Mouse (Mus musculus): ENCODE measurements around the gene Dph1. TPM values are rescaled to one million over a fixed set of nuclear protein-coding genes. Genes with fewer than 3 reads are reported as not detected.

Gene Dph1
- polyA plus RNA-seq, 1 experiment from 2014 or later, result 23.5 TPM

DNA sequence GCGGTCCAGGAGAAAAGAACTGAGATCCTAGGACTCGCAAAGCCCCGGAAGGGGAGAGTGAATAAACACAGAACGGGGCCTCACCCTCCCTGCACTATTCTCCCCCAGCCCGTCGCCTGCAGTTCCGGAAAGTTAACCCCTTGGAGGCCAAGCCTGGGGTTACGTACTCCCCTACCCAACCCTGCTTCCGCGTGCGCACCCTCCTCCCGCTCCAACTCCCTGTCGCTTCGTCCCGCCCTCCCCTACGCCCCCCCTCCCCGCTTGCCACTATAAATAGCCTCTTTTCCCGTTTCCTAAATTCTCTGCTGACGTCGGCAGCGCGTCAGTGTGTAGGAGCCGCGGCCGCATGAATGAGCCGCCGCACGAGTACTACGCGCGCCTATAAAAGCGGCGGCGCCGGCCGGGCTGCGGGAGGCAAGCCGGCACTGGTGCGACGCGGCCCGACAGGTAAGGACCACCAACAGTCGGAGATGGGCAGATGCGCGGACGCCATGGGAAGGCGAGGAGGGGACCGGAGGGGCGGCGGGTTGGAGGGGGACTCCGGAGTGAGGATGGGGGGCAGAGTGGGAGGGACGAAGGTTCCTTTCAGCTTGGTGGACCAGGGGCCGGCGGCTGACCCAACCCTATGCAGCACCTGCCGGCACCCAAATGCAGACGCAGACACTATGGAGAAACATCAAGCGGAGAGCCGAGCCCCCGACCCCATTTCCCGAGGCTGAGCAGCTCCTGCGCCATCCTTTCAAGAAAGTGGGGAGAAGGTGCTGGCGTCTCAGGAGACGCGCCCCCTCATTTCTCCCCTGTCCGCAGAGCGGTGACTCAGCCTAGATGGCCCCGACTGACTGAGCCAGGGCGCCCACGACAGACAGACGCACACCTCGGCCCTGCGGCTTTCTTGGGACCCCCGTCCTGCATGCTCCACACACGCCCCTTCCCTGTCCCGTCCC is 18.6 kb downstream of the Dph1 start:
- under 1% methylated on average over 75 of the region's 75 CpGs for WGBS
- Histone ChIP-seq H3K36me3 (peaks cover 8% of the 10 kb centered on the region), H3K27ac (ENCODE audit: poor library complexity, severe bottlenecking) (no peak overlapping the region), H3K9ac (peak overlapping the region; percentile 1; the same call in 1 of the 2 replicates), H3K27me3 (replicated peaks) (peaks cover 50% of the 10 kb centered on the region), H3K9me3 (replicated peaks) (no peaks in the 10 kb centered on the region), H3K4me1 (replicated peaks) (peaks cover 55% of the 10 kb centered on the region), H3K4me3 (peak overlapping the region; percentile 61), H3K4me2 (peak overlapping the region; percentile 88)
- ATAC-seq (ENCODE audit: insufficient number of reproducible peaks, low FRiP score), result no peak

DNA sequence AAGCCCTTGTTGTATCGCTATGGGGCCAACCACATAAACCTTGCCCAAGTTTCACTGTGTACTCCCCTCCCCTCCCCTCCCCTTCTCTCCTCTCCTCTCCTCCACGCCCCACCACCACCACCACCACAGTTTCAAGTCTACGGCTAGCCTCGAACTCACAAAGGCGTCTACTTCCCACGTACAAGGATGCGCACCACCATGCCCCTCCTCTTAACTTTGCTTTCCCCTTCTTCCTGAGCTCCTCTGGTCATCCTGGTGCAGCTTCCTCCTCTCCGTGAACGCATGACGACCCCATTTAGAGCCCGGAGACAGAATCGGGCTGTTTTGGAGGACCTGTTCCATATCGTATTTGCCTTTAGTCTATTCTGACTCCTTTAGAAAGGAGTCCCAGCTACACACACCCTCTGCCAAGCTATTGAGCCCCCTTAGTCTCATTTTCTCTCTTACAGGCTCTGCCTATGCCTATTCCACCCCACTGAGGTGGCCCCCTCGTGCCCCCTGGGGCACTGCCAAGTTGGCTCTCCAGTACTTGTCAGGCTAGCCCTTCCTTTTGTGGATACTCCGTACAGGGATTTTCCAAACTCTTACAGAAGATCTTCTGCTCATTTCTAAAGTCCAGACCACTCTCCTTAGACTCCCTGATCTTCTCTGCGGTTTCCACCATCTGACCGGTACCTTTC is 19.7 kb downstream of the Dph1 start:
- Histone ChIP-seq H3K27ac (ENCODE audit: poor library complexity, severe bottlenecking) (no peak overlapping the region), H3K4me1 (replicated peaks) (peaks cover 65% of the 10 kb centered on the region), H3K27me3 (replicated peaks) (peaks cover 60% of the 10 kb centered on the region), H3K4me2 (peak overlapping the region; percentile 88; the same call in 1 of the 2 replicates), H3K4me3 (no peak overlapping the region), H3K9me3 (replicated peaks) (no peaks in the 10 kb centered on the region), H3K36me3 (0 out of 2 replicates have a peak, but pooled peaks cover under 1% of the 10 kb centered on the region), H3K9ac (no peak overlapping the region)
- no peak for ATAC-seq (ENCODE audit: insufficient number of reproducible peaks, low FRiP score)
- WGBS, result 9% methylated on average over 17 of the region's 17 CpGs

DNA sequence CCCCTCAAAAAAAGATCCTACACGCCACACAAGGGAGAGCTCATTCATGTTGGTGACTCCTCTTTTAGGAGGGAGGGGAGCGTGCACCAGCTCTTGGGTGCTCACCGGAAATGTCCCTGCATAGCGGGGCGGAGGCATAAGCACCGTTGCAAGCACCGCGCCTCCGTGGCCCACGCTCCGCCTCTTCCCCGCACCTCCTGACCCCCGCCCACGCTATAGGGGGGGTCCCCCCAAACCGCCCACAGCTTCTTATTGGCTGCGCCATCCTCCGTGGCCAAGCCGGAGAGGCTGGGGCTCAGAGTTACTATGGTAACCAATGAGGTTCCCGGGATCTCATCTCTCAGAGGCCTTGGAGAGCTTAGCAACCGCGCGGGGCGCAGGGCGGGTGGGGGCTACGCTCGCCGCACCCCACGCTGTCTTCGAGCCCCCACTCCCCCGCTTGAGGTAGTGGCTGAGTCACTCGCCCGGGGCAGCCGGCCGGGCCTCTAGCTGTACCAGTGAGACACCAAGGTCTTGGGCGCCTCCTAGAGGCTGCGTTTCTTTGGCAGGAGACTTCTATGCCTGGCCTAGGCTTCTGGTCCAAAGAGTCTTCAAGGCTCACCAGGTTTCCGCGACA is 20.8 kb downstream of the Dph1 start:
- H3K27me3 ChIP-seq (replicated peaks), result peaks cover 70% of the 10 kb centered on the region
- peaks cover 7% of the 10 kb centered on the region; the same call in 1 of the 2 replicates for H3K36me3 ChIP-seq
- peak overlapping the region; percentile 96 for H3K4me2 ChIP-seq
- H3K9ac ChIP-seq, result no peak overlapping the region
- WGBS, result under 1% methylated on average over 38 of the region's 38 CpGs
- H3K9me3 ChIP-seq (replicated peaks), result no peaks in the 10 kb centered on the region
- H3K4me1 ChIP-seq (replicated peaks), result peaks cover 76% of the 10 kb centered on the region
- ATAC-seq (ENCODE audit: insufficient number of reproducible peaks, low FRiP score), result 0 out of 2 replicates have a peak, but pooled peaks have one; percentile 12
- H3K27ac ChIP-seq (ENCODE audit: poor library complexity, severe bottlenecking), result no peak overlapping the region
- peak overlapping the region; percentile 61 for H3K4me3 ChIP-seq

DNA sequence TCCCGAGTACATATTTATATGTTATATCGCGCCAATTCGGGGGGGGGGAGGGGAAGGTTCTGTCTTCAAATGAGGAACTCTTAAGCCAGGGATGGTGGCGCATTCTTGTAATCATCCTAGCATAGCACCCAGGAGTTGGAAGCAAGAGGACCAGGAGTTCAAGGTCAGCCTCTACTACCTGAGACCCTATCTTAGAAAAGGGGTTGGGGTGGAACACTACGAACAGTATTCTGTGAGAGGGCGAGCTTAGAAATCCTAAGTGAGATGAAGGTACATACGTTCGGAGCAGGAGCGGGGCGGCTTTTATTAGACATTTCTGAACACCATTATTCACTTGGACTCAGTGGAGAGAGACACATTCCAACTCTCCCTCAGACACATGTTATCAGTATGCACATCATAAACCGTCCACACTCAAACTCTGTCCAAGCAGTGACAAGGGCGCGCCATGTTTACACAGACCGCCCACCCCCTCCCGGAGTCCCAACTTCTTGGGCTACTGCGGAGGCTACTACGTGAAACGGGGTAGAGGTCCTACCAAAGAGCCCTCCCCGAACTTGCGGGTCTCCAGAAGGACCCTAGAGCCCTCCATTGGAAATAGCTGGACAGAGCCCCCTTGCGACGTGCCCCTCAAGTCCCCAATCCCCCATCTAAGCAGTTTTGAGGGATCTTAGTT is 21.5 kb downstream of the Dph1 start, which contains the start of gene Hic1:
Hic1 (minus strand) TSS at position 115 of the 676 bp plus-strand sequence.
- Histone ChIP-seq H3K4me3 (peak within 1 kb of the TSS; percentile 61), H3K4me2 (peak within 1 kb of the TSS; percentile 96), H3K4me1 (replicated peaks) (peaks cover 83% of the 10 kb centered on the region), H3K36me3 (peaks cover 10% of the 10 kb centered on the region), H3K27ac (ENCODE audit: poor library complexity, severe bottlenecking) (peak within 1 kb of the TSS; percentile 60), H3K9me3 (replicated peaks) (no peaks in the 10 kb centered on the region), H3K9ac (peak within 1 kb of the TSS; percentile 79), H3K27me3 (replicated peaks) (peaks cover 77% of the 10 kb centered on the region)
- ATAC-seq (ENCODE audit: insufficient number of reproducible peaks, low FRiP score), result no peak
- 7% methylated on average over 23 of the region's 23 CpGs for WGBS

DNA sequence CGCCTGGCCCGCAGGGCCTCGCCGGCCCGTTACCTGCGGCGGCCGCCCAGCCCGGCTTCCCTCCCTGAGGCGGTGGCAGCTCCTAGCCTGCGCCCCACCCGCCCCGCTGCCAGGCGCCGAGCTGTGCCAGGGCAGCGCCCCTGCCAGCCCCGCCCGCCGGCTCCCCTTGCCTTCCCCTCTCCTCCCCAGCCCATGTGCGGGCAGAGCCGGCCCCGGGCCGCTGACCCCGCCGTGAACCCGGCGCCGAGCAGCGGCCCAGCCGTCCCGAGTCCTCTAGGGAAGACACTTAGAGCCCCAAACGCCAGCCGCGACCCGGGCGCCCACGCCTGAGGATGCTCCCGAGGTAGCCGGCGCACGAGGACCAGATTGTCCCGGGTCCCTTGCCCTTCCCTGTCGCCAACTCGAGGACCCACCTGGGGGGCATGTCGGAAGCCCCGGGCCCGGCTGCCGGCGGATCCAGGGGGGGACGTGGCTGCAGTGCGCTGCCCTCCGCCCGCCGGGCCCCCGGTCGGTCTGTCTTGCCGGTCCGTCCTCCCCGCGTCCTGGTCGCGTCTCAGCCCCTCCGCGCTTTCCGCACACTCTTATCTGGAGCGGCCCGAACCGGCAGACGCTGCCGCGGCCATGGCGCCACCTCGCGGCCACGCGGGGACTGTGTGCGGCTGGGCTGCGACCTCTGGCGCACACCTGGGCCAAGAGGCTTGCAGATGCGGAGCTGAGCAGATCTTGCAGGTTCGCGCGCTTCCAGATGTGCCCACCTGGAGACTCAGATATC is 22.3 kb downstream of the Dph1 start:
- WGBS, result under 1% methylated on average over 83 of the region's 83 CpGs
- peak; percentile 19; the same call in 1 of the 2 replicates for ATAC-seq (ENCODE audit: insufficient number of reproducible peaks, low FRiP score)

DNA sequence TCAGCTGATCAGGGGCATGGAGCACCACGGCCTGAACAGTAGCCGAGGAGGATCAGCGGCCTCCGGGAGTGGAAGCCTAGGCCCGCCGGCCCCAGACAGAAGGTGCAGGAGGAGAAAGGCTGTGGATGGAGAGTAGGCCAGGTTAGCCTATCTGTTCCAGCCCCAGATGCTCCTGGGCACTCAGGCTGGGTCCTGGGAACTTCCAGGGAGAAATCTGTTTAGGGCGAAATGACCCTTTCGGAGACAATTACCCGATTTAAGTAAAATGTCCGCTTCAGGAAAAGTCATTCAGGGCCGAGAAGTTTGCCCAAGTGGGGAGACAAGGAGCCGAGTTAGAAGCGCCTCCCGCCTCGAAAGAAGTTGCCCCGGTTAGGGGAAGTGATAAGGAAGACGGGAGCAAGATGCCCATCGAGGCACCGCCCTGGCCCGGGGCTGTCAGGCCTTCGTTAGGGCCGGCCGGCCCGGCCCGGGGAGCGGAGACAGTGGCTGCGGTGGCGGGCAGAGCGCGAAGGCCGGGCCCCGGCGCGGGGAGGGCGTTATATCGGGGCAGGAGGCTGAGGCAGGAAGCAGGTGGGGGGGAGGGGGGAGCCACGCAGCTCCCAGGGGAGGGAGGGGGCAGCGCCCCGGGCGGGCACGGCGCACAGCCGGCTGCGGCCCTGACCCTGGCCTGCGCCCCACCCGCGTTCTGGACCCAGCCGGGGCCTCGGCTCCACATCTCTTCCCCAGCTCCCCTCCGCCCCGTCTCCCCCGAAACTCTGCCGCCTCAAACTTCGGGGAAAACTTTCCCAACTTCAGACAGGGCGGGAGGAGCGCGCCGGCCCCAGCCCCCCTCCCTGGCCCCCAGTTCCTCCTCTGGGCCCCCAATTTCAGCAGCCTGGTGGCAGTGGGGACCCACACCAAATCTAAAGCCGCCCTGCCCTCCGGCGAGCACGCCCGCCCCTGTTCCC is 23.1 kb downstream of the Dph1 start:
- peaks cover 85% of the 10 kb centered on the region for H3K4me1 ChIP-seq (replicated peaks)
- peaks cover 87% of the 10 kb centered on the region for H3K27me3 ChIP-seq (replicated peaks)

More for the DNA sequence above, 22.3 kb downstream of the Dph1 start:
- H3K36me3 ChIP-seq, result peaks cover 17% of the 10 kb centered on the region
- no peaks in the 10 kb centered on the region for H3K9me3 ChIP-seq (replicated peaks)
- H3K4me2 ChIP-seq, result peak overlapping the region; percentile 96
- peak overlapping the region; percentile 60 for H3K27ac ChIP-seq (ENCODE audit: poor library complexity, severe bottlenecking)
- H3K9ac ChIP-seq, result peak overlapping the region; percentile 79
- peaks cover 83% of the 10 kb centered on the region for H3K4me1 ChIP-seq (replicated peaks)
- H3K4me3 ChIP-seq, result peak overlapping the region; percentile 61
- peaks cover 85% of the 10 kb centered on the region for H3K27me3 ChIP-seq (replicated peaks)

DNA sequence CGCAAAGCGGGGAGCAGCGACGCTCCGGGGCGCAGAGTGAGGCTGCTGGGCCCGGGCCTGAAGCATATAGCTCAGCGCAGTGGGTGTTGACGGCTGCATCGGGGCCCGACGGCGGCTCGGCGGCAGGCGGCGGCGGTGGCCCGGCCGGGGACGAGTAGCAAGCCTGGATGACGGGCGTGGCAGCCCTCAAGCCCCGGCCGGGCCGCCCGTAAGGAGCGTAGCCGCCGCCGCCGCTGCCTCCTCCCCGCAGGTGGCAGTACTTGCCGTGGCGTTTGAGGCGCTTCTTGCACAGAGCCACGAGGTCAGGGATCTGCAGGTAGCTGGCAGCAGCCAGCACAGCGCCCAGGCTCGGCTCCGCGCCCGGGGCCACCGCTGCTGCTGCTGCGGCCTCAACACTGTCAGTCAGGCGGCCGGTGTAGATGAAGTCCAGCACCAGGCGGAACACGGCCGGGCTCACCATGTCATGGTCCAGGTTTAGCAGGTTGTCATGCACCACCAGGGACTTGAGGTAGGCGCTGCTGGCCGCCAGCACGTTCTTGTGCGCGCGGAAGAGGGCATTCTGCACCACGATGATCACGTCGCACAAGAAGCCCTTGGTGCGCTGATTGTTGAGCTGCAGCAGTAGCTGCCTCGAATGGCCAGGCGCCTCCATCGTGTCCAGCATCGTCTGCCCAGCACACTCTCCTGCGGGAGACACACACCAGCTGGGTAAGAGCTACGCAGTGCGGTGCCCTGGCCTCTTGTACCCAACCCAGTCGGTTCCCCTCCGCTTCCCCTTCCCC is 24.0 kb downstream of the Dph1 start:
- WGBS, result 3% methylated on average over 68 of the region's 68 CpGs
- peaks cover 77% of the 10 kb centered on the region for H3K4me1 ChIP-seq (replicated peaks)
- no peak for ATAC-seq (ENCODE audit: insufficient number of reproducible peaks, low FRiP score)

More for the DNA sequence above, 23.1 kb downstream of the Dph1 start:
- no peak for ATAC-seq (ENCODE audit: insufficient number of reproducible peaks, low FRiP score)
- 5% methylated on average over 56 of the region's 63 CpGs for WGBS
- Histone ChIP-seq H3K9me3 (replicated peaks) (no peaks in the 10 kb centered on the region), H3K36me3 (peaks cover 25% of the 10 kb centered on the region), H3K27ac (ENCODE audit: poor library complexity, severe bottlenecking) (peak overlapping the region; percentile 60), H3K4me3 (peak overlapping the region; percentile 61), H3K9ac (peak overlapping the region; percentile 79), H3K4me2 (peak overlapping the region; percentile 96)

DNA sequence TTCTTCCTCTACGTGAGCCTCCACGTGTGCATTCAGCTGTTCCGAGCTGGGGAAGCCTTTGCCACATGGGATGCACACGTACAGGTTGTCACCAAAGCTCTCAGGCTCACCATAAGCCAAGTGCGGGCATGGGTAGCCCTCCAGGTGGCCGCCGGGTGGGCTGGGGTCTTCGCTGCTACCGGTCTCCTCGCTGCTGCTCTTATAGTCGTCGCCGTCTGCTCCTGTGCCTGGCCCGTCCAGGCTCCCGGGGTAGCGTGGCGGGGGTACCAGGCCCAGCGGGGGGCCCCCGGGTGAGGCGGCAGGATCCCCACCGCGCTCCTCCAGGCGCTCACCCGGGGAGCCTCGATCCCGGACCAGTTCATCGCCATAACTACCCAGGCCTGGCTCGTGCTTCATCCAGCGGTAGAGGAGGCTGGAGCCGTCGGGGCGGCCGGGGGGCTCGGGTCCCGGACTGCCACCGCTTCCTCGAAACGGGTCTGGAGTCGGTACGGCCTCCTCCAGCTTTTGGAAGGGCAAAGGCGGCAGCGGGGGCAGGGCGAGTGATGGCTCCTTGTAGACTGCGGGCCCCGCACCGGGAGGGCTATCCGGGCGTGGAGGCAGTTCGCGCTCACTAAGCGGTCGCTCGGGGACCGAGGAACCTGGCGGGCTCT is 24.7 kb downstream of the Dph1 start:
- no peak overlapping the region for H3K27ac ChIP-seq (ENCODE audit: poor library complexity, severe bottlenecking)
- no peak for ATAC-seq (ENCODE audit: insufficient number of reproducible peaks, low FRiP score)
- peaks cover 73% of the 10 kb centered on the region for H3K27me3 ChIP-seq (replicated peaks)
- peaks cover 76% of the 10 kb centered on the region for H3K4me1 ChIP-seq (replicated peaks)
- peak overlapping the region; percentile 79 for H3K9ac ChIP-seq
- H3K4me2 ChIP-seq, result peak overlapping the region; percentile 96
- H3K4me3 ChIP-seq, result peak overlapping the region; percentile 61
- H3K36me3 ChIP-seq, result peaks cover 31% of the 10 kb centered on the region
- H3K9me3 ChIP-seq (replicated peaks), result no peaks in the 10 kb centered on the region
- 9% methylated on average over 55 of the region's 55 CpGs for WGBS

More for the DNA sequence above, 24.0 kb downstream of the Dph1 start:
- H3K9ac ChIP-seq, result peak overlapping the region; percentile 79
- H3K4me3 ChIP-seq, result peak overlapping the region; percentile 61
- H3K27me3 ChIP-seq (replicated peaks), result peaks cover 80% of the 10 kb centered on the region
- no peak overlapping the region for H3K27ac ChIP-seq (ENCODE audit: poor library complexity, severe bottlenecking)
- H3K4me2 ChIP-seq, result peak overlapping the region; percentile 96
- H3K36me3 ChIP-seq, result peaks cover 31% of the 10 kb centered on the region
- no peaks in the 10 kb centered on the region for H3K9me3 ChIP-seq (replicated peaks)
